Mouse (Mus musculus) T-helper 1 cell (primary cell): Measurements from ENCODE around the gene AA467197.

Experiments used
- in situ Hi-C: fragments of 300-600 bp; cut with MboI, MseI; formaldehyde crosslinking; loops from one replicate; pipeline ENCODE4 v1.15.1; 2025; ENCODE audit warnings: high pct_unique_total_duplicates

AA467197 gene

GRCm38 (mm10) chr2:122638029-122638428, 1.2 kb downstream of the AA467197 start:
- in situ Hi-C loops: no loop called here

DNA sequence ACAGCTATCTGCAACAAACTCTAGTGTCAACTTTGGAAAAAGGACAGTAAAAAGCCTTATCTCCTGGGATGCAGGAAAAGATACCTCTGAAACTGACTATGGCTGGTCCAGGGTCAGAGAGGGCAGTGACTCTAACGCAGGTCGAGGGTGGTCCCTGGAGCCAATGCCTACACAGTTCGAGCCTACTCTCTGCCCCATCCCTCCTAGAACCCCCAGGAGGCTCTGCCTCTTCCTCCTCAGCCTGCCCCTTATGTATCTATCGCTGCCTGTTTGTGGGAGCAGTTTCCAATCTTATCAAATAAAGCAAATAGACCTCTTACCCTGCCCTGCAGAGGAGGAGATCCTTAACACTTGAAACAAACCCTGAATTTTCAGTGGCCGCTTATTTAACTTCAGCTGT, 1.9 kb downstream of the AA467197 start:
- in situ Hi-C loops: no loop called here

GRCm38 (mm10) chr2:122652096-122653084, 15.6 kb downstream of the AA467197 start:
- in situ Hi-C loops: loop anchor here (10.0 kb wide), 2 partner anchors 698 to 932 kb away; partner anchors contain the start of genes Ctdspl2 and Mageb3

- in situ Hi-C loops: loop anchor here (10.0 kb wide), 2 partner anchors 701 to 929 kb away; partner anchors contain the start of genes Ctdspl2 and Mageb3
Measured at GRCm38 (mm10) chr2:122656052-122656451, 19.3 kb downstream of the AA467197 start.

GRCm38 (mm10) chr2:122656767-122657166, 20.0 kb downstream of the AA467197 start:
- in situ Hi-C loops: loop anchor here (10.0 kb wide), 2 partner anchors 702 to 928 kb away; partner anchors contain the start of genes Ctdspl2 and Mageb3

GRCm38 (mm10) chr2:122657707-122658524, 21.1 kb downstream of the AA467197 start:
- in situ Hi-C loops: loop anchor here (10.0 kb wide), 2 partner anchors 703 to 927 kb away; partner anchors contain the start of genes Ctdspl2 and Mageb3

DNA sequence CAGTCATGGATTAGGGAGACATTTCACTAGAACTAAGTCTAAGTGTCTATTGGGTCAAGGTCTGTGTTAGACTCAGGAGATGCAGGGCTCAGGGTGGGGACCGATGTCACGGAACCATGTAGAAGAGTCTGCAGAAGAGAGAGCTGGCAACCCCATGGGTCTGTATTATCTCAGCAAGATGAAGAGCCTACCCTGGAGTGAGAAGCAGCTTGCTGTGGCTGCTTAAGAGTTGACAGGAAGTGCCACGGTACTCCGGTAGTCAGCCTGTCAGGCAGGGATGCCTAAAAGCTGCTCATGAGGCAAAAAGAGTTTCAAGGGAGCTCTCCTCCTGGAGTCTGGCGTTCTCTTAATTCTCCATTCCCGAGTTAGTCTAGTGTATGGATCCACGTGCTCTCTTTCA, 23.0 kb downstream of the AA467197 start:
- in situ Hi-C loops: loop anchor here (10.0 kb wide), 2 partner anchors 705 to 925 kb away; partner anchors contain the start of genes Ctdspl2 and Mageb3

GRCm38 (mm10) chr2:122665253-122665972, 28.6 kb downstream of the AA467197 start:
- in situ Hi-C loops: no loop called here

DNA sequence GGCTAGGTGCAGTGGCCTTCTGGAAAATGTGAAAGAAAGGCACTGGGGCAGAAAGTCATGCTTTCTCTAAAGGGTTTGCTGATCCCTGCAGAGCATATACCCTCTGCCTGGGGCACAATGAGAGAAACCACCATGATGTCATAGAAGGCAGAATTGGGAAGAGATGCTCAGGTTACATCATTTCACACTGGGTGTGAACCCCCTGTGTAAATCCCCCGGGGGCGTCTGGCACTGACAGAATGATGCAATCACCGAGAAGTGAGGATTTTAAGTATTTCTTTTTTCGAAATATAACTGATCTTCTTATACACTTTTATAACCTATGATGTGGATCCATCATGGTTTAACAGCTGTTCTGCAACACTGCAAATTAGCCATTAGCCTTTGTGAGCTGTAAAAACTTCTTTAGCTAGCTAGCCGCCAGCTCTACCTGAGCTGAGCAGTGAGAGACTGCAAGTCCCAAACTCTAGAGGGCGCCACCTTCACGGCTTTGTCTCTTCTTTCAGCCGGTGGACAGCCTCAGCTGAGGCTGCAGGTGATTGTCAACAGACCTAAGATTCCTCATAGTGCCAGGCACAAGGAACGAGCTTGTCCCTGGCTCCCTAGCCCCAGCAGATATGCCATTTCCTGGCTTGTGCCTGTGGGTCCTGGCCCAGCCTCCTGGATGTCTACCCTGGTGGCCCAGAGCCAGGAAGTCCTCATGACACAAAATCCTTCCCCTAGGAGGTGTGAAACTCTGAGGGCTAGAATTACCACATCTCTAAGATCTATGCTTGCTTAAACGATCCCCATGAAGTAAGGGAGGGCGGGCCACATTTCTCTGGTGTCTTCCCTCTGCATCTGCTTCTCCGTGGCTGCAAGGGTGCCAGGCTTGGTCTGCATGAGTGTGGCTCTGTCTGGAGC, 29.4 kb downstream of the AA467197 start:
- in situ Hi-C loops: no loop called here

DNA sequence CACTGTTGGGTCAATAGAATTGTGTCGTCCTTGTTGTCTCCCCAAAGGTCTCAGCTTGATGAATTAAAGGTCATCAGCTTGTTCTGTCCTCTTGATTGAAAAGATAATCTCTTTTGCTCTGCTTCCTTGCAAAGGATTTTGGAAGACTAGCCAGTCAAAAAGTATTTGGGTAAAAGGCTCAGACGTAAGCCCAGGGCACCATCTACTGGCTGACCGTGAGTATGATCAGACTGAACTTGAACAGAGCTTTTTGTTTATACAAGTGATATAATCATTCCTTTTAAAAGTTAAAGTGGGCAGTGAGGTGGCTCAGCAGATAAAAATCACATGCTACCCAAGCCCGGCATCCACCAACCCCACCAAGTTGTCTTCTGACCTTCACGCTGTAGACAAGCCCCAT, 31.1 kb downstream of the AA467197 start:
- in situ Hi-C loops: no loop called here

- in situ Hi-C loops: loop anchor here (5.0 kb wide), 2 partner anchors 86 to 99 kb away; no protein-coding TSS in a partner anchor
Measured at GRCm38 (mm10) chr2:122671714-122672113, 34.9 kb downstream of the AA467197 start.

GRCm38 (mm10) chr2:122672841-122673240, 36.1 kb downstream of the AA467197 start:
- in situ Hi-C loops: loop anchor here (5.0 kb wide), 2 partner anchors 84 to 101 kb away; no protein-coding TSS in a partner anchor

DNA sequence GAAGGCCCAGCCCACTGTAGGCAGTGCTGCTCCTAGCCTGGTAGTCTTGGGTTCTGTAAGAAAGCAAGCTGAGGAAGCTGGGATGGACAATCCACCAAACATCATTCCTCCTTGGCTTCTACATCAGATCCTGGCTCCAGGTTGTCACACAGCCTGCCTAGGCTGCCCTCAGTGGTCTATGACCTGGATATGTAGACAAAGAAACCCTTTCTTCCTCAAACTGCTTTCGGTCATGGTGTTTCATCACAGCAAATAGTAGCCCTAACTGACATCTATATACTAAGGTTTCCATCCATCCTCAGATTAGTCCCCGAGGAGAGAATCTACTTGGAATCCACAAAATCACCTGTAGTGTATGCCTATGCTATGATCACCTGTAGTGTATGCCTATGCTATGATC, 38.3 kb downstream of the AA467197 start:
- in situ Hi-C loops: no loop called here

- in situ Hi-C loops: no loop called here
Measured at GRCm38 (mm10) chr2:122681379-122682137, 44.8 kb downstream of the AA467197 start.

DNA sequence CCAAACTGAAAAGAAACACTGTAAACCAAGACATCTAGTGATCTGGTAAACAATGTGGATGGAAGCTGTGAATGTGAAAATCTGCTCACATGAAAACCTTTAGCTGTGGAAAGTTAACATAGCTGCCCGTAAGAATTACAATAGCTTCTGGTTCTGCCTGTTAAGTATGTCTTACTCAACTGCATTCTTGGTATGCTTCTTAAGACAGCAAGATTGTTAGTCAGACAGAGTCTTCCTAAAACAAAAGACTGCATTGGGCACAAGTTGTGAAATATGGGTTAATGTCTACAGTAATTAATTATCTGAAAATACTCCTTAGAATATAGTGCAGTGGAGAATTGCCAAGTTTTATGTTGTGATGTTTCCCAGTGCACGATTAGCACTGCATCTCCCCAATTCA, 45.7 kb downstream of the AA467197 start:
- in situ Hi-C loops: no loop called here

- in situ Hi-C loops: no loop called here
Measured at GRCm38 (mm10) chr2:122683641-122684040, 46.9 kb downstream of the AA467197 start.

DNA sequence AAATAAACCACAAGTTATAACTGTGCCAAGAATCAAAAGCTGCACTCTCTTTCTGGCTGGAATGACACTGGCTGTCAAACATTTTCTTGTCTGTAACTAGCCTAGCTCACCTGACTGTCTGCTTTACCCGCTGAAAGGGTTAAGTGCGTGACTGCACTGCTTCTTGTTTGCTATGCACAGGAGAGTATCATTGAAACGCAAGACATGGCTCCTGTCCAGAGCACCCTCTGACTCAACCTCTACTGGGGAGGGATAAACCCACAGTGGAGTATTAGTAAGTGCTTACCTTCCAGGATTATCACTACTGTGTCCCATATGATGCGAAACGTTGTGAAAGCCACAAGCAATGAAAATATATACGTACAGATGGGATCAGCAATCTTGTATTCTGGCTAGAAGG, 49.9 kb downstream of the AA467197 start:
- in situ Hi-C loops: no loop called here
